Mouse (Mus musculus) MEL-GATA-1-ER (cell line): ENCODE data around the gene Adamtsl2.

Experiments
- DNase-seq: peaks from one replicate; pipeline ENCODE4 v3.0.0-alpha.2; 2012; ENCODE audit warnings: low read depth; ENCODE audit errors: extremely low read depth

The Adamtsl2 gene

DNA sequence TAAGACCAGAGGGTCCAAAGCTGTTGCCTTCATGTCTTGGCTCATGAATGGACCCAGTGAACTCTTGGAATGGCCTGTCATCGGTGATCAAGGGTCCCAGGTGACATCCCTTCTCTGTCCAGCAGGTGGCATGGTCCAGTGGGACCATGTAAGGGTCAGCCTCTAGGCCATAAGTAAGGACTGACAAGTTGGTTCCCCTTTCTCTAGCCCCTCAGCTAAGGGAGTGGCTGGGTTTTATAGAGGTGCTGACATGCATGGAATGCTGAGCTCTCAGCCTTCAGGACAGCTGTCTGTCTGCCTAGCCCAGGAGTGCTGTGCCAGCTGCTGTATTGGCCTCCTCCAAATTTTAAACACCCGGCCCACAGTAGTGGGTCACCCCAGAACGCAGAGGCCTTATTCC, 3.7 kb upstream of the Adamtsl2 start:
- peak; percentile 2 for DNase-seq

- no peak for DNase-seq
Measured at GRCm38 (mm10) chr2:27077655-27078244, 1.4 kb upstream of the Adamtsl2 start.

GRCm38 (mm10) chr2:27078312-27078711, 867 bp upstream of the Adamtsl2 start:
- no peak for DNase-seq

DNA sequence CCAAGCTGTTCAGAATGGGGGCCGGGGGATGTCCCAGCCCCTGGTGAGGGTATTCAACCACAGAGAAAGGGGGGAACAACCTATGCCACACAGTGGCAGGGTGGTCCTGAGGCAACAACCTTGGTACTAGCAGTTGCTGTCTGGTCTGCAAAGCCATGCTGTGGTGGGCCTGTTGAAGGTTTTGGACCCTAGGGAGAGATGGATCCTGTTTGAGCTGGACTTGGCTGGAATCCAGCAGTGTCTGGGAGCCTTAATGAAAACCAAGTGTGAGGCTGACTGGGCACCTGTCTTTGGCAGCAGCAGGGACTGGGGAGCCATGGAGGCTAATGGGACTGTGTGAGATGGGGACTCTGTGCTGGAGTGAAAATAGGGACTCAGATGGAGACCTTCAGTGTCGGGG, 470 bp downstream of the Adamtsl2 start:
- no peak for DNase-seq

GRCm38 (mm10) chr2:27083761-27084475, 4.7 kb downstream of the Adamtsl2 start:
- DNase-seq = no peak

GRCm38 (mm10) chr2:27084963-27085362, 5.8 kb downstream of the Adamtsl2 start:
- no peak for DNase-seq

GRCm38 (mm10) chr2:27085801-27086200, 6.6 kb downstream of the Adamtsl2 start:
- DNase-seq = no peak

DNA sequence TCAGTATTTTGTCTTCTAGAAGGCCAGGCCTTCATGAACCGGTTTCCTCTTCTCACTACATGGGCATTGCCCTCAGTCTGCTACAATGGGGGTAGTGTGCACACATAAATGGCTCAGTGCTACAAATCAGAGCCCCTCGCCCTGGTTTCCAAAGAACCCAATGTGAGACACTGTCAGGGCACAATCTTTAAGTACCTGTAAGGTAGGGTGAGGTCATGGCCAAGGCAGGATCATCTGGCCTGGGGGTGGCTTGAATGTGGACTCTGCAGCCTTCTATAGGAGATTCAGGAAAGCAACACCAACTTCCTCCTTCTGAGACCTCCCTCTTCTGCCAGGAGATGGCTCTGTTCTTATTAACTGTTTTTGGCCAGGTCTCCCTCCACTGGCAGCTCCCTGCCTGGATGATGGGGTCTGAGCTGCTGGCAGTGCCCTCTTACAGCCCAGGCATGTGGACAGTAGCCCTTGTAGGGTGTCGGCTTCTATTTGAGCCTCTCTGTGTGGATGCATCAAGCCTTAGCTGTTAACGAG, 7.4 kb downstream of the Adamtsl2 start:
- DNase-seq = no peak

DNA sequence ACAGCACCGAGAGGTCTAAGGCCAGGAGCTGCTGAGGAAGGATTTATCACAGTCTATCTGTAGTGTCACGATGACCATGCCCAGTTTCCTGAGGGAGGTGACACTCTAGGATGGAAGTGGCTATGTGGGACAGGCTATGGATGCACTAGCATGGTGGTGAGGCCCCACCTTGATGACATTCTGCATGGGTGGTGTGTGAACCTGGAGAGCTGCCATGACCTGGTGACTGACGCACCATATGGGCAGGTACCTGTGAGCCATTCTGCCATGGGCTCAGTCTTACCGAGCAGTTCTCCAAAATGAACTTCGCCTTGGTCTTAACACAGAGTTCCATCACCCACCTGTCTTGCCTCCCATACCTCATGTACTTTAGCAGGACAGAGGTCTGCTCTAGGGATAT, 8.4 kb downstream of the Adamtsl2 start:
- DNase-seq = no peak

DNA sequence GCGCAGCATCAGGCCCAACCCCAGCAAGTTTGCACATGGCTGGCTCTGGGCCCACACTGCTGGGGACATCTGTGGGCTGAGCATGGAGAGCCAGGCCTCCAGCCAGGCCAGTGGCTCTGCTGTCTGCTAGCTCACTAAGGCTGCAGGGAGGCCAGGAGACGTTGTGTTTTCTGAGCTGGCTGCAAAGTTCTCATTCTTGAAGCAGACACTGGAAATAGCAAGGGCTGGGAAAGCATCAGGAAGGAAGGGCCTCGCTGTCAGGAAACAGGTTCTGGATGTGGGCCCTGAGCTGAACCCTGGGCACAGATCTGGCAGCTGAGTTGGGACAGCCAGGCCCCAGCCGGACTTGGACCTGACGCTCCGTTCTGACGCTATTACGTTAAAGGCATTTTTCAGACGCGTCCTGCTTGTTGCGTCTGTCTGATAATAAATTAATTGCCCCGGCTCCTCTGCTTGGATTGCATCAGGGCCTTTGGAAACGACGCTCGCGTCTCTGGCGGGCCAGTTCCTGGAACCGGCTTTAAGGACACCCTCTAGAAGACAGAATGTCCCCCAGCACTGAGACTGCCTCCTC, 9.0 kb downstream of the Adamtsl2 start:
- no peak for DNase-seq

DNA sequence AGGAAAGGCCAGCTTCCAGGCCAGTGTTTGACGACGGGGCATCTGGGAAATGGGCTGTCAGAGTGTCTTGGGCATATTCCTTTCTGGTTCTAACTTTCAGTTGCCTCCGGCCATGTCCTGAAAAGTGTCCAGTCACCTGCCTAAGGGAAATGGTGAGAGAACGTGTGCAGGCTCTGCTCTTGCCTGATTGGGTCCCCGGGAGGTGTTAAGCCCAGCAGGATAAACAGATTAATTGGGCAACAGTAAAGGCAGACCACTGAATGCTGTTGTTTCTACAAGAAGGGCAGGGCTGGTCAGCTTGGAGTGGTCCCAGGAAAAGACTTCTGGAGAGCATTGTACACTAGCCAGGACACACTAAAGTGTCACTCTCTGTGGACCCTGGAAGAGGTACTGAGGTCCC, 9.5 kb downstream of the Adamtsl2 start:
- no peak for DNase-seq

GRCm38 (mm10) chr2:27089238-27089637, 10.1 kb downstream of the Adamtsl2 start:
- DNase-seq = no peak

DNA sequence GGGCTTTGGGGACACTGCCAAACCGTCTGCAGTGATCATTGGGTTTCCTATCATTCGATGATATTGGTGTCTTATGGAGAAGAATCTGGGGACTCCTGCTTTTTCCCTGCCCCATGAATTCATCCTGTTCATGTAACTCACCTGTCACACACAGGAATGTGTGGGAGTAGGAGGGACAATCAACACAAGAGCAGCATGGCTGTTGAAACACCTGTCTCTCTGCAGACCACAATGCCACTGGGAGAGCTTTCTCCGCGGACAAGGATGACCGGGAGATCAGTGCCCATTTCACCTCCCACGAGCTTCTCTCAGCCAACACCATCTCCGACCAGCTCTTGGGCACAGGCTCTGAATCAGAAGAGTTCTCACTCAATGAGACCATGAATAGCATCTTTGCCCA, 16.0 kb downstream of the Adamtsl2 start:
- DNase-seq = no peak

DNA sequence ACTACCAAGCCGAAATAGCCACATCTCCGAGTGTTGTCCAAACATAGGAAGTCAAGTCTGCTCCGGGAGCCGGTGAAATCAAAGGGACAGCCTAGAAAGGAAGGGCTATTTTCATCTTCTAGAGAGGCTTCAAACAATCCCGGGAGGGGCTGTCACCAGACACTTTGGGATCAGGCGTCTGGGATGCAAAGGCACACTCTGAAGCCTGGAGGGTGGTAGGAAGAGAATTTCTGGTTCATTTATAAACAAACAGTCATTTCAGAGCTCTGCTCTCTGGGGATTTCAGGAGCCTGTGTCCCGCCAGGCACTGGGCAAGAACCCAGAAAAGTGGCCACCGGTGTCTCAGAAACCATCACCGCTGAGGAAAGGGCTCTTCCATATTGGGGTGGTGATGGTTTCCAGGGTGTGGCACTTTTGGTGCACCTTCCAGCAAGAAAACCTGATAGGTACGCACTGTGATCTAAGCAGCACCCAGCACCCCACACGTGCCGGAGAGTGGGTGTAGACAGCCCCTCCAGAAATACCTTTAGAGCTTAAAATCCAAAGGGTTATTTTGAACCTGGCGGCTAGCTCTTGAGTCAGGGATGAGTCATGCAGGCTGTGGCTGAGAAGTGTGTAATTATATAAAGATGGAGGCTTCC, 17.3 kb downstream of the Adamtsl2 start:
- no peak for DNase-seq

DNA sequence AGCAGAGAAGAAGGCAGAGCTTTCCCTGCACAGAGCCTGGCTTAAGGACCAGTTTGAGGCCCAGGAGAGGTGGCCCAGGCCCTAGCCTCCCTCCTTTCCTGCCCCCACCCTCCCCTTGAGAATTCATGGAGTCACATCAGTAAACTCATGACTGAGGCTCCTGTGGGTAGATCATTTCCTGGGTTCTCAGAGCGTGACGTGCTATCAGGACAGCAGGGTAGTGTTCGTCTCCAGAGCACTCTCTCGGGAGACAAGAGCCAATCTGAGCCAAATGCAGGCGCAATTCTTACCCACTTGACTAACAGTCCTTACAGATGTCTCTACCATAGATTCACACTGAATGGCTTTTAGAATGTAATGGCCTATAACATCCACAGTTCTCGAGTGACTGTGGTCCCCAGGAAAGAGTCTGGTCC, 18.1 kb downstream of the Adamtsl2 start:
- no peak for DNase-seq

DNA sequence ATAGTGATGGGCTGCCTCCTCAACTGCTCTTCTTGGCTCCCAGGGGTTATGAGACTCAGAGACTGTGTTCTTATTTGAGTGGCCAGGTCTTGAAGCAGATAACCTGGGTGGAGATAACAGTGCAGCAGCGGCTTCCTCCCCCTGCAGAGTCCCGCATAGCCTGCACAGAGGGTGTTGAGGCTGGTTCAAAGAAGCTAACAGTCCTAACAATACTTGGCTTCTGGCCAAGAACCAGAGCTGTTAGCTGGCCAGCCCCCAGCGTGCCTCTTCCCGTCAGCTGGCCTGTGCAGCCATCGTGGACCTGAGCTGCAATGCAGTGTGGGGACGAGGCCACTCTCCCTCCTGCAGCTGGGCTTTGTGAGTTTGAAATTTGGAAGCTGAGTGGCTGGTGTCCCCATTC, 18.6 kb downstream of the Adamtsl2 start:
- DNase-seq = no peak

DNA sequence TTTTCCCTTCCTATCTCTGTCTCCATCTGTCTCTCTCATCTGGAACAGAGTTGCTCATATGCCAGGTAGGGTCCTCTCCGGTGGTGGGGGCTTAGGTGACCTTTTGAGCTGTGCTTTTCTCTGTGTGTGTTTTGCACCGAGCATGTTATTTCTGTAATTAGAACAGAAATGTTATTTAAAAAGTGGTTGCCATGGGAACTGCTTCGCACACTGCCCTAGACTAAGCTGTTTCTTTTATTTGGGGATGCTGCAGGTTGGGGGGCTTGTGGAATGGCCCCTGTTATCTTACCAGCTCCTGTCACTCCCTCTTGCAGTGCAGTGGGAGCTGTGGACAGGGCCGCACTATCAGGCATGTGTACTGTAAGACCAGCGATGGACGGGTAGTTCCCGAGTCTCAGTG, 24.4 kb downstream of the Adamtsl2 start:
- DNase-seq = no peak

GRCm38 (mm10) chr2:27106816-27107215, 27.6 kb downstream of the Adamtsl2 start:
- DNase-seq = no peak

DNA sequence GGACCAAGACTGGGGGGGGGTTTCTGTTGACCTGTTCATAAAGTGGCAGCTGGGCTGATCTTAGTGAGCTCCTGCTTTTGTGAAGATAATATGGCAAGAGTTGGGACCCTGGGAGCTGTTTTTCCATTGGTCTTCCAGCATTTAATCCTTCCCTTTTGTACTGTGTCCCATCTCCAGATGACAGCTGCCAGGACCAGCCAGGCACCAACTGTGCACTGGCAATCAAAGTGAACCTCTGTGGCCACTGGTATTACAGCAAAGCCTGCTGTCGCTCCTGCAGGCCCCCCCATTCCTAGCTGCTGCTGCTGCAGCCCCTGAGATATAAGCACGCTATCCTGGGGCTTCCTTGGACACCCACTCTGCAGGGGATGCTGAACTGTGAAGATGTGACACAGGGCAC, 29.0 kb downstream of the Adamtsl2 start:
- no peak for DNase-seq

DNA sequence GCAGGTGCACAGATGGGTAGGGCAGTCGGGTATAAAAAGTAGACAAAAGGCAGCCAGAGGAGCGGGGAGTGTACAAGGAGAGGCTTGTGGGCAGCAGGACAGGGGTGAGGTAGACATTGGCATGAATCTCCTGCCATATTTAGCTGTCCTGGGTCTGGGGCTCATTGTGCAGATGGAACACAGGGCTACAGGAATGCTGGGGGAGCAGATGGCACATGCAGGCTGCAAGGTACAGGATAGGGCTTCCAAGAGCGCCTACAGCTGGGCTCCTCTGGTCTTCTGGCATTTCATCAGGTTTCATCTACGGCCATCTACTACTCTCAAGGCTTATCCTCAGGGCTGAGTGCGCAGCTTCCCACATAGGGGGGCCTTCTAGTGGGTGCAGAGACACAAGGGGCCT, 29.9 kb downstream of the Adamtsl2 start:
- DNase-seq = no peak

GRCm38 (mm10) chr2:27112585-27112984, 33.4 kb downstream of the Adamtsl2 start:
- no peak for DNase-seq

- no peak for DNase-seq
Measured at GRCm38 (mm10) chr2:27114169-27114568, 35.0 kb downstream of the Adamtsl2 start.
